Mouse (Mus musculus): ENCODE results near the gene Gm20481. TPM values are rescaled to one million over a fixed set of nuclear protein-coding genes. Genes with fewer than 3 reads are reported as not detected.
"Not testable (repeated sequence)": the region's sequence is repeated elsewhere in the genome, so short reads cannot be mapped to it uniquely, and the experiment has no call there.

Gene Gm20481
- polyA plus RNA-seq, 1 experiment from 2014 or later = not detected

DNA sequence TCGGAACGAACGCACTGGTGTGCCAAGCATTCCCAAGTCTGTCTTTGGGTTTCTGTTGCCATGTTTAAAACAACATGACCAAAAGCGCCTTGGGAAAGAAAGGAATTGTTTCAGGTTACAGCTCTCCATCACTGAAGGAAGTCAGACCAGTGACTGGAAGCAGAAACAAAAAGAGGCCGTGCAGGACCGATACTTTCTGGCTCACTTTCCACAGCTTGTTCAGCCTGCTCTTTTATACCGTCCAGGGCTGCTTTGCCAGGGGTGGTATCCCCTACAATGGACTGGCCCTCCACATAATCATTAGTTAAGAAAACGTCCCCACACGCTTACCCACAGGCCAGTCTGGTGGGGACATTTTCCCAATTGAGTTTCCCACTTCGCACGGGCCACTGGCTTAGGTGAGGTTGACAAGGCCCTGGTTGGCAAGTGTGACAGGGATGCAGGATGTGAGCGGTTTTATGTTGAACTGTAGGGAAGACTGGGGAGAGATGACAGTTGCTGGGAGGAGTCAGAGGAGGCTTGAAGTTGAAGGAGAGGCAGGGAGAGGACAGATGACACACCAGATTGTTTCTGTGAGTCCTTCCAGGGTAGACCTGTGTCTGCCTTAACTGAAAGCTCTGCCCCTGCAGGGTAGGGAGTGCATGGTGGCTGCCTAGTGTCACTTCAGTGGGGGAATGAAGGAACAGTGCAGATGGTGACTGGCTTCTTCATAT is 32.6 kb downstream of the Gm20481 start:
- Histone ChIP-seq H3K36me3 (replicated peaks) (peaks cover 65% of the 10 kb centered on the region), H3K4me1 (peaks cover 49% of the 10 kb centered on the region), H3K27me3 (replicated peaks; ENCODE audit: low read depth, poor library complexity, severe bottlenecking) (no peaks in the 10 kb centered on the region), H3K9me3 (no peaks in the 10 kb centered on the region), H3K4me3 (peak overlapping the region; percentile 97), H3K27ac (replicated peaks) (peak overlapping the region; percentile 97)
- 14% methylated on average over 12 of the region's 12 CpGs for WGBS
- no peak for DNase-seq (ENCODE audit: low spot score)

DNA sequence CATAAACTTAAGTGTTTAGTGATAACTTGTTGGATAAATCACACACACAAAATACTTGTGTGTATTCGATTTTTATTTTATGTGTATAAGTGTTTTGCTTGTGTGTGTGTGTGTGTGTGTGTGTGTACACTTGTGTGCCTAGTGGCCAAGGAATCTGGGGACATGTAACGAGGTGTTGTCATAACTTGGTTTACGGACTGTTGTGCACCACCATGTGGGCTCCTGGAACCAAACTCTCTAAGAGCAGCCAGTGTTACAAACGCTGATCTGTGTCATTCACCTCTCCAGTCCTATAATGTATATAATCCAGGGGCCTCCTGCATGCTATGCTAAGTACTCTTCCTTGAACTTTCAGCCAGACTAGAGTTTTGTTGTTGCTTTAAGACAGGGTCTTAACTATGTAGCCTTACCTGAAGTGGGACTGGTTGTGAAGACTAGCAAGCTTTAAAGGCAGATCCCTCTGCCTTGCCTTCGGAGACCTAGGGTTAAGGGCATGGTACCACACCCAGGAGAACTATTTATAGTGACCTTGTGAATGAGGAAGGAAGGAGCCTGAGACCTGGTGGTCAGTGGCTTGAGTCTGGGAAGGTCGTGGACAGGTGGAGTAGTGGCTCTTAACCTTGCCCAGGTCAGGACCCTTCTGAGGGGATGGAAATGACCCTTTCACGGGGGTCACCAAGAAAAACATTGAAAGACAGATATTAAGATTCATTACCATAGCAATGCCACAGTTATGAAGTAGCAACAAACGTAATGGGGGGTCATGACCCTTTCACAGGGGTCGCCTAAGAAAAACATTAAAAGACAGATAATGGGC is 33.5 kb downstream of the Gm20481 start:
- 72% methylated on average over 9 of the region's 9 CpGs for WGBS
- peaks cover 46% of the 10 kb centered on the region for H3K4me1 ChIP-seq

DNA sequence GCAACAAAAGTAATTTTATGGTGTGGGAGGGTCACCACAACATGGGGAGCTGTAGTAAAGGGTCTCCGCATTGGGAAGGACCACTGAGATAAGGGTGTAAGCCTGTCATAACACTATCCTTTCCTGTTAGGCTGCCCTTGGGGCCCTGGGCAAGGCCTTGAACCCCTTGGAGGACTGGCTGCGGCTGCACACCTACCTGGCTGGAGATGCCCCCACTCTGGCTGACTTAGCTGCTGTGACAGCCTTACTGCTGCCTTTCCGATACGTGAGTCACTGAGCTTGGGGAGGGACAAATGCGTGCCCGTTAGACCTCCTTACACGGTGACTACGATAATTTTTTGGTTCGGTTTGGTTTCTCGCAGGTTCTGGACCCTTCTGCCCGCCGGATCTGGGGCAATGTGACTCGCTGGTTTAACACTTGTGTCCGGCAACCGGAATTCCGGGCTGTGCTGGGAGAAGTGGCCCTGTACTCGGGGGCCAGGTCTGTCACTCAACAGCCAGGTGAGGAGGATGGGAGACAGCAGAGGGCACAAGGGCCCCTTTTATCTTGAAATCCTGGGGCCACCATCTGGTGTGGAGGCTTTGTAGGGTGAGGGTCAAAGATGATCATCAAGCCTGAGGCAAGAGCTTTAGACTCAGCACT is 34.5 kb downstream of the Gm20481 start:
- WGBS = 93% methylated on average over 17 of the region's 17 CpGs
- peak overlapping the region; percentile 6; the same call in 1 of the 2 replicates for H3K4me3 ChIP-seq
- peaks cover 65% of the 10 kb centered on the region for H3K36me3 ChIP-seq (replicated peaks)
- no peaks in the 10 kb centered on the region for H3K9me3 ChIP-seq
- no peak overlapping the region for H3K27ac ChIP-seq (replicated peaks)
- no peak for DNase-seq (ENCODE audit: low spot score)
- H3K27me3 ChIP-seq (replicated peaks; ENCODE audit: low read depth, poor library complexity, severe bottlenecking) = no peaks in the 10 kb centered on the region
- H3K4me1 ChIP-seq = peaks cover 37% of the 10 kb centered on the region

More for the DNA sequence above, 33.5 kb downstream of the Gm20481 start:
- Histone ChIP-seq H3K36me3 (replicated peaks) (peaks cover 65% of the 10 kb centered on the region), H3K4me3 (peak overlapping the region; percentile 97), H3K27me3 (replicated peaks; ENCODE audit: low read depth, poor library complexity, severe bottlenecking) (no peaks in the 10 kb centered on the region), H3K27ac (replicated peaks) (no peak overlapping the region), H3K9me3 (no peaks in the 10 kb centered on the region)
- DNase-seq (ENCODE audit: low spot score) = no peak

DNA sequence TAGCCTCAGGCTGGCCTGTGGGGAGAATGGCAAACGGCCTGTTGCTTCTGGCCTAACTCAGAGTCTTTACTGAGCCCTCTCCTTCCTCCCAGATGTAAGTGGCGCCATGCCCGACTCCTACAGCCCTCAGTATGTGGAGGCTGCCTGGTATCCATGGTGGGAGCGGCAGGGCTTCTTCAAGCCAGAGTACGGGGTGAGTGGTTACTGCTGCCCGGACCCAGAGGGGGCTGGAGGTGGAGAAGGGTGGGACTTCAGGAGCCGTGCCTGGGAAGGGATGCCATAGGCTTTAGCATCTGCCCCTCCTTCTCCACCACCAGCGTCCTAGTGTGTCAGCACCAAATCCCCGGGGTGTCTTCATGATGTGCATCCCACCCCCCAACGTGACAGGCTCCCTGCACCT is 35.4 kb downstream of the Gm20481 start:
- H3K4me1 ChIP-seq = peaks cover 28% of the 10 kb centered on the region
- peak overlapping the region; percentile 14; the same call in 1 of the 2 replicates for H3K4me3 ChIP-seq
- no peak overlapping the region for H3K27ac ChIP-seq (replicated peaks)
- DNase-seq (ENCODE audit: low spot score) = no peak
- H3K27me3 ChIP-seq (replicated peaks; ENCODE audit: low read depth, poor library complexity, severe bottlenecking) = no peaks in the 10 kb centered on the region
- H3K9me3 ChIP-seq = no peaks in the 10 kb centered on the region
- peaks cover 73% of the 10 kb centered on the region for H3K36me3 ChIP-seq (replicated peaks)
- 93% methylated on average over 10 of the region's 10 CpGs for WGBS

DNA sequence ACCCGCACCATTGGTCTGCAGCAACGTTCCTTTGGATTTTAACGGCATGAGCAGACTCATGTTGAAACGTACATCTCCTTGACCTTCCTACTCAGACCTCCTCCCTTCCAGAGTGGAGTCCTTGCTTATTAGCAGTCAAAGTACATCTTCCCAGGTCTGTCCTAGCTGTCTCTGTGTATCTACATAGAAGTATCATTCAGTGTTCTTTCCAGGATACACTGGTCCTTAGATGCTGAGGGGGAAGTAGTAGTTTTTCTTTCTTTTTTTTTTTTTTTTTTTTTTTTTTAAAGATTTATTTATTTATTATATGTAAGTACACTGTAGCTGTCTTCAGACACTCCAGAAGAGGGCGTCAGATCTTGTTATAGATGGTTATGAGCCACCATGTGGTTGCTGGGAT is 36.2 kb downstream of the Gm20481 start:
- peaks cover 81% of the 10 kb centered on the region for H3K36me3 ChIP-seq (replicated peaks)
- not testable (repeated sequence) for DNase-seq (ENCODE audit: low spot score); H3K4me3 ChIP-seq

DNA sequence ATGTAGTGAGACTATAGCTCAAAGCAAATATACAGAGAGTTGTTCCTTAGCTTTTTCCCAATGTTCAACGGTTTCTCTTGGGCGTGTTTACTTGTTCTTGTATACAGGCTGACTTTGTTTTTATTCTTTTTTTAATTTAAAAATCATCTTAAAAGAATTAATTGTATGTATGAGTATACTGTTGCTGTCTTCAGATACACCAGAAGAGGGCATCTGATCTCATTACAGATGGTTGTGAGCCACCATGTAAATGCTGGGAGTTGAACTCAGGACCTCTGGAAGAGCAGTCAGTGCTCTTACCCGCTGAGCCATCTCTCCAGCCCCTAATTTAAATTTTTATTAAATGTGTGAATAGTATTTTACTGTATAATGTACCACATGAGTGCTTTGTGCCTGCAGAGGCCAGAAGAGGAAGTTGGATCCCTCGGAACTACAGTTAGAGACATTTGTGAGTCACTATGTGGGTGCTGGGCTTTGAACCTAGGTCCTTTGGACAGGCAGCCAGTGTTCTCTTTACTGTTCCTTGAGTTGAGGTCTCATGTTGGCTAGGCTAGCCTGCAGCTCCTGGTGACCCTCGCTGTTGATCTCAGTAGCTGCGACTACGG is 37.8 kb downstream of the Gm20481 start:
- H3K4me1 ChIP-seq = peaks cover 17% of the 10 kb centered on the region
- WGBS = 94% methylated on average over 7 of the region's 7 CpGs
- no peak for DNase-seq (ENCODE audit: low spot score)
- no peak overlapping the region for H3K27ac ChIP-seq (replicated peaks)
- H3K27me3 ChIP-seq (replicated peaks; ENCODE audit: low read depth, poor library complexity, severe bottlenecking) = no peaks in the 10 kb centered on the region
- peaks cover 96% of the 10 kb centered on the region for H3K36me3 ChIP-seq (replicated peaks)
- no peaks in the 10 kb centered on the region for H3K9me3 ChIP-seq
- peak overlapping the region; percentile 8; the same call in 1 of the 2 replicates for H3K4me3 ChIP-seq

More for the DNA sequence above, 36.2 kb downstream of the Gm20481 start:
- not testable (repeated sequence) for H3K9me3 ChIP-seq; H3K27ac ChIP-seq (replicated peaks); H3K27me3 ChIP-seq (replicated peaks; ENCODE audit: low read depth, poor library complexity, severe bottlenecking)
- peaks cover 28% of the 10 kb centered on the region for H3K4me1 ChIP-seq
- 97% methylated on average over 4 of the region's 5 CpGs for WGBS

DNA sequence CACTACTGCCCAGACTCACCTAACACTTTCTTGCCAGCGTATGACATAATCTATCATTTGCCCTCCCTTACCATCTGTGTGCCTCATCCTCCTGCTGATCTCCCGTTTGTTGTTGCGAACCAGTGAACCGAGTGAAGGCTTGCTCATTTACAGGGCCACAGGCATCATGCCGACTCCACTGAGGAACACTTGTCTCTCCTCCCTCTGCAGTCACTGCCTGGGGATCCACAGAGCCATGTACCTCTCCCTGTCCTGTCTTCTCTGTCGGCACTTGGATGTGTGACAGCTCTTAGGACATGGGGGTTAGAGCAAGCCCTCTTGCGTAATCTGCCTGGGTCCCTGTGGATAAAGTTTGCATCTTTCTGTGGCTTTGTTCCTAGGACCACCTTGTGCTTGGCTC is 39.9 kb downstream of the Gm20481 start:
- H3K27me3 ChIP-seq (replicated peaks; ENCODE audit: low read depth, poor library complexity, severe bottlenecking) = no peaks in the 10 kb centered on the region
- H3K4me3 ChIP-seq = no peak overlapping the region
- H3K36me3 ChIP-seq (replicated peaks) = peaks cover 99% of the 10 kb centered on the region
- H3K4me1 ChIP-seq = no peaks in the 10 kb centered on the region
- WGBS = 90% methylated on average over 7 of the region's 7 CpGs
- no peak for DNase-seq (ENCODE audit: low spot score)
- H3K27ac ChIP-seq (replicated peaks) = no peak overlapping the region
- no peaks in the 10 kb centered on the region for H3K9me3 ChIP-seq

DNA sequence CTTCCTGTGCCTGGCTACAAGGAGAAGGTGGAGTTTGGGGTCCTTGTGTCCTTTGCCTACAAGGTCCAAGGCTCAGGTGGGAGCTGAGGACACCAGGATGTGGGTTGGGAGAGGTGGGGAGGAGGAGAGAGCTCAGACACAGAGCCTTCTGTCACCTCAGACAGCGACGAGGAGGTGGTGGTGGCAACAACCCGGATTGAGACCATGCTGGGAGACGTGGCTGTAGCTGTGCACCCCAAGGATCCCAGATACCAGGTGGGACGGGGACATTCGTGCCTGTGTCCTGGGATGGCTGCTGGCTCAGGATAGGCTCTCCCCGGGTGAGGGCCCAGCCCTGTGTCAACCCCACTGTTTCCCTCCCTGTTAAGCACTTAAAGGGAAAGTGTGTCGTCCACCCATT is 41.7 kb downstream of the Gm20481 start:
- Histone ChIP-seq H3K4me3 (0 out of 2 replicates have a peak overlapping the region, but pooled peaks have one; percentile 16), H3K27me3 (replicated peaks; ENCODE audit: low read depth, poor library complexity, severe bottlenecking) (no peaks in the 10 kb centered on the region), H3K36me3 (replicated peaks) (peaks cover 100% of the 10 kb centered on the region), H3K4me1 (no peaks in the 10 kb centered on the region), H3K9me3 (no peaks in the 10 kb centered on the region), H3K27ac (replicated peaks) (no peak overlapping the region)
- 90% methylated on average over 8 of the region's 8 CpGs for WGBS
- no peak for DNase-seq (ENCODE audit: low spot score)

DNA sequence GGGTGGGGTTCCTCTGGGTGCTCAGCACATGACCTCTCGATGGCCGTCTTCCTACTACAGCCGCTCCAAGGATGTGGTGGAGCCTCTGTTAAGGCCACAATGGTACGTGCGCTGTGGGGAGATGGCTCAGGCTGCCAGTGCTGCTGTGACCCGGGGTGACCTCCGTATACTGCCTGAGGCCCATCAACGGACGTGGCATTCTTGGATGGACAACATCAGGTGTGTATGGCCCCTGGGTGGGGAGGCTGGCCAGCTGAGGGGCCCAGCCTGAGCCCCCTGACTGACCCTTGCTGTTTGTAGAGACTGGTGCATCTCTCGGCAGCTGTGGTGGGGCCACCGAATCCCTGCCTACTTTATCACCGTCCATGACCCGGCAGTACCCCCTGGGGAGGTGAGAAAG is 42.7 kb downstream of the Gm20481 start:
- Histone ChIP-seq H3K27me3 (replicated peaks; ENCODE audit: low read depth, poor library complexity, severe bottlenecking) (no peaks in the 10 kb centered on the region), H3K36me3 (replicated peaks) (peaks cover 100% of the 10 kb centered on the region), H3K9me3 (no peaks in the 10 kb centered on the region), H3K27ac (replicated peaks) (no peak overlapping the region), H3K4me3 (no peak overlapping the region), H3K4me1 (no peaks in the 10 kb centered on the region)
- WGBS = 88% methylated on average over 13 of the region's 13 CpGs
- DNase-seq (ENCODE audit: low spot score) = no peak

DNA sequence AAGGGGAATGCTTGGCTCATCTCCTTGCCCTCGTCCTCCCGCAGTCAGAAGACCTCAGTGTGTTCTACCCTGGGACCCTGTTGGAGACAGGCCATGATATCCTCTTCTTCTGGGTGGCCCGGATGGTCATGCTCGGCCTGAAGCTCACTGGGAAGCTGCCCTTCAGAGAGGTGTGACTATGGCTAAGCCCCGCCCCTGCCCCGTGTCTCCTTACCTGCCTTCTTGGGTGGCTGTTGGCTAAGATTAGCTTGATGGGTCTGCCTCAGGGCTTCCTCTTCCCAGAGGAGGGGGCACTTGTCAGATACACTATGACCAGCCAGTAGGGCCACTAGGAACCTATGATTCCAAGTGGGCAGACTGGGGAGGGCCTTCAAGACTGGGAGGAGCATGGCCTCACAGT is 43.5 kb downstream of the Gm20481 start:
- Histone ChIP-seq H3K4me1 (no peaks in the 10 kb centered on the region), H3K27me3 (replicated peaks; ENCODE audit: low read depth, poor library complexity, severe bottlenecking) (no peaks in the 10 kb centered on the region), H3K4me3 (no peak overlapping the region), H3K27ac (replicated peaks) (no peak overlapping the region), H3K9me3 (no peaks in the 10 kb centered on the region), H3K36me3 (replicated peaks) (peaks cover 97% of the 10 kb centered on the region)
- 81% methylated on average over 6 of the region's 6 CpGs for WGBS
- no peak for DNase-seq (ENCODE audit: low spot score)

DNA sequence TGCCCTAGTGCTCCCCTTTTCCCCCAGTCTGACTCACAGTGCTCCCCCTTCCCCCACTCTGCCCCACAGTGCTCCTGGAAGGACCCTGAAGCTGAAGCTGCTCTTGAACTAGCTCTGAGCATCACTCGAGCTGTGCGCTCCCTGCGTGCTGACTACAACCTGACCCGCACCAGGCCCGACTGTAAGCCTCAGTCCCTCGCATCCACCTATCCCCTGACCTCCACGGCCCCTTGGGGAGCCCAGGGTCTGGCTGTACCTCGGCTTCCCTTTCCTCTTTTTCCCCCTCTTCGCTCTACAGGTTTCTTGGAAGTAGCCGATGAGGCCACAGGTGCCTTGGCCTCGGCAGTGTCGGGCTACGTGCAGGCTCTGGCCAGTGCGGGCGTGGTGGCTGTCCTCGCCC is 45.6 kb downstream of the Gm20481 start:
- no peak for DNase-seq (ENCODE audit: low spot score)
- H3K4me1 ChIP-seq = no peaks in the 10 kb centered on the region
- peaks cover 81% of the 10 kb centered on the region for H3K36me3 ChIP-seq (replicated peaks)
- no peak overlapping the region for H3K27ac ChIP-seq (replicated peaks)
- WGBS = 92% methylated on average over 16 of the region's 16 CpGs
- H3K9me3 ChIP-seq = no peaks in the 10 kb centered on the region
- H3K4me3 ChIP-seq = no peak overlapping the region
- H3K27me3 ChIP-seq (replicated peaks; ENCODE audit: low read depth, poor library complexity, severe bottlenecking) = no peaks in the 10 kb centered on the region

DNA sequence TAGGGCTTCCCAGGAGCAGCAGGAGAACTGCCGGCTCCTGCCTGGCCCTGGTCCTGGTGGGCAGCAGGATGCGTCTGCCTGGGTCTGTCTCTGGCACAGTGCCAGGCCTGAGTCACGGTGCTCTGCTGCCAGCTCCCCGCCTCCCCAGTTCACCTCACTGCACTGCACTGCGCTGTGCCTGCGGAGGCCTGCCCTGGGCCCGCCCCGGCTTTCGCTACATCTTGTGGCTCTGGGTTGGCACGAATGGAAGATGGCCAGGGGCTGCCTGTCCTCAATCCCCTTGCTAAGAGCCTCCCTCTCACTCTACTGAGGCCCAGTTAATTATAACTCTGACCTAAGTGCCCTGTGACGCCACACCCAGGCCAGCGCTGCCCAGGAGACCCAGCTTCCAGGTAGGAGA is 46.7 kb downstream of the Gm20481 start, which contains the start of gene Vwa7:
Vwa7 (plus strand) TSS at position 204 of the 400 bp plus-strand sequence.
- WGBS = 88% methylated on average over 12 of the region's 12 CpGs
- H3K4me3 ChIP-seq = peak within 1 kb of the TSS; percentile 11; the same call in 1 of the 2 replicates
- DNase-seq (ENCODE audit: low spot score) = no peak
- peak within 1 kb of the TSS; percentile 16; the same call in 1 of the 2 replicates for H3K27ac ChIP-seq (replicated peaks)
- no peaks in the 10 kb centered on the region for H3K27me3 ChIP-seq (replicated peaks; ENCODE audit: low read depth, poor library complexity, severe bottlenecking)
- peaks cover 70% of the 10 kb centered on the region for H3K36me3 ChIP-seq (replicated peaks)
- no peaks in the 10 kb centered on the region for H3K9me3 ChIP-seq
- H3K4me1 ChIP-seq = peaks cover 7% of the 10 kb centered on the region

Measured in embryonic facial prominence, embryonic 10.5 days (tissue).